Mouse (Mus musculus) embryonic facial prominence, embryonic 14.5 days (tissue): Measurements from ENCODE around the gene Rbpj. TPM values are rescaled to one million over a fixed set of nuclear protein-coding genes. Genes with fewer than 3 reads are reported as not detected.

Experiments
- ATAC-seq: fragments of 200-750 bp; cut with Nextera tagmentation; 2 replicates; pipeline ENCODE4 v1.8.0; 2017; ENCODE audit warnings: low read depth, moderate number of reproducible peaks, moderate TSS enrichment
- DNase-seq: peaks from one replicate; pipeline ENCODE4 v3.0.0-alpha.2; 2015; ENCODE audit warnings: low spot score
- H3K27ac ChIP-seq: fragments of 300-500 bp; sonication (generic); replicated peaks from 2 replicates; pipeline ENCODE4 v1.5.1; 2014; ENCODE audit warnings: low read depth, mild to moderate bottlenecking, low read length, moderate library complexity
- H3K27me3 ChIP-seq: fragments of 300-500 bp; sonication (generic); replicated peaks from 2 replicates; pipeline ENCODE4 v1.6.1; 2014; ENCODE audit warnings: low read length; ENCODE audit not compliant: control insufficient read depth, insufficient read depth
- H3K36me3 ChIP-seq: fragments of 300-500 bp; sonication (generic); 2 replicates; pipeline ENCODE4 v1.6.1; 2014; ENCODE audit warnings: low read length, mixed read lengths; ENCODE audit not compliant: control insufficient read depth, insufficient read depth
- H3K4me1 ChIP-seq: fragments of 300-500 bp; sonication (generic); 2 replicates; pipeline ENCODE4 v1.6.1; 2014; ENCODE audit warnings: antibody characterized with exemption, low read length; ENCODE audit not compliant: control insufficient read depth, insufficient read depth
- H3K4me2 ChIP-seq: fragments of 300-500 bp; sonication (generic); 2 replicates; pipeline ENCODE4 v1.6.1; 2014; ENCODE audit warnings: low read depth, mild to moderate bottlenecking, low read length, moderate library complexity, mixed read lengths
- H3K4me3 ChIP-seq: fragments of 300-500 bp; sonication (generic); 2 replicates; pipeline ENCODE4 v1.5.1; 2014; ENCODE audit warnings: low read depth, mild to moderate bottlenecking, low read length
- H3K9ac ChIP-seq: fragments of 300-500 bp; sonication (generic); 2 replicates; pipeline ENCODE4 v1.6.1; 2014; ENCODE audit warnings: low read depth, mild to moderate bottlenecking, low read length, moderate library complexity, mixed read lengths
- H3K9me3 ChIP-seq: fragments of 300-500 bp; sonication (generic); 2 replicates; pipeline ENCODE4 v1.6.1; 2016; ENCODE audit warnings: low read length; ENCODE audit not compliant: control insufficient read depth
- WGBS: fragments of 180-500 bp; shearing (Covaris S2); extraction: QIAGEN DNeasy Blood & Tissue Kit; methylation state at CpG from one replicate; pipeline ENCODE4 v1.1.7; 2014; 5-methylcytosine and 5-hydroxymethylcytosine counted together
- polyA plus RNA-seq: library from polyadenylated mRNA; unstranded; fragments of >200 nt; fragmentation: Nextera tagmentation; extraction: Ambion mirVana; gene quantifications from 2 replicates; pipeline ENCODE4 v1.2.1, GENCODE M21; 2014

Gene Rbpj
- polyA plus RNA-seq, 1 experiment from 2014 or later = 48.1 TPM

GRCm38 (mm10) chr5:53509465-53509864 is 43.5 kb downstream of the Rbpj start:
- no peaks in the 10 kb centered on the region for H3K27me3 ChIP-seq
- ATAC-seq (0 out of 2 replicates have a peak, but pooled peaks have one; percentile 44), DNase-seq (peak; percentile 65)
- no peaks in the 10 kb centered on the region for H3K36me3 ChIP-seq
- no peak overlapping the region for H3K9ac ChIP-seq
- H3K4me3 ChIP-seq = no peak overlapping the region
- peaks cover 8% of the 10 kb centered on the region; the same call in 1 of the 2 replicates for H3K4me1 ChIP-seq
- H3K9me3 ChIP-seq = no peaks in the 10 kb centered on the region
- 64% methylated on average over 10 of the region's 10 CpGs for WGBS
- no peak overlapping the region for H3K4me2 ChIP-seq
- H3K27ac ChIP-seq = no peak overlapping the region

- no peak overlapping the region for H3K4me3 ChIP-seq
- H3K27ac ChIP-seq = no peak overlapping the region
- DNase-seq = no peak
- WGBS = 91% methylated on average over 2 of the region's 2 CpGs
- no peaks in the 10 kb centered on the region for H3K9me3 ChIP-seq
- H3K4me2 ChIP-seq = no peak overlapping the region
- no peaks in the 10 kb centered on the region for H3K36me3 ChIP-seq
- no peak overlapping the region for H3K9ac ChIP-seq
- no peaks in the 10 kb centered on the region for H3K27me3 ChIP-seq
- ATAC-seq = no peak
- H3K4me1 ChIP-seq = peaks cover 8% of the 10 kb centered on the region; the same call in 1 of the 2 replicates
Observed at GRCm38 (mm10) chr5:53509927-53510326, 44.0 kb downstream of the Rbpj start.

- Histone ChIP-seq H3K36me3 (no peaks in the 10 kb centered on the region), H3K4me3 (no peak overlapping the region), H3K9me3 (no peaks in the 10 kb centered on the region), H3K27ac (no peak overlapping the region), H3K4me2 (no peak overlapping the region), H3K27me3 (no peaks in the 10 kb centered on the region), H3K4me1 (peaks cover 8% of the 10 kb centered on the region; the same call in 1 of the 2 replicates), H3K9ac (no peak overlapping the region)
- no peak for ATAC-seq
- WGBS = 82% methylated on average over 4 of the region's 4 CpGs
- no peak for DNase-seq
Observed at GRCm38 (mm10) chr5:53511426-53511825, 45.5 kb downstream of the Rbpj start.

- Histone ChIP-seq H3K9ac (no peak overlapping the region), H3K27me3 (no peaks in the 10 kb centered on the region), H3K9me3 (no peaks in the 10 kb centered on the region), H3K27ac (no peak overlapping the region), H3K4me1 (0 out of 2 replicates have a peak, but pooled peaks cover 14% of the 10 kb centered on the region), H3K4me2 (no peak overlapping the region), H3K4me3 (no peak overlapping the region), H3K36me3 (no peaks in the 10 kb centered on the region)
- ATAC-seq (no peak), DNase-seq (no peak)
- WGBS = 65% methylated on average over 4 of the region's 4 CpGs
Observed at GRCm38 (mm10) chr5:53514959-53515612, 49.1 kb downstream of the Rbpj start.

- H3K27ac ChIP-seq = no peak overlapping the region
- H3K4me1 ChIP-seq = 0 out of 2 replicates have a peak, but pooled peaks cover 14% of the 10 kb centered on the region
- H3K27me3 ChIP-seq = no peaks in the 10 kb centered on the region
- DNase-seq = no peak
- WGBS = 70% methylated on average over 2 of the region's 2 CpGs
- H3K4me3 ChIP-seq = no peak overlapping the region
- no peak overlapping the region for H3K4me2 ChIP-seq
- H3K36me3 ChIP-seq = no peaks in the 10 kb centered on the region
- H3K9me3 ChIP-seq = no peaks in the 10 kb centered on the region
- ATAC-seq = no peak
- no peak overlapping the region for H3K9ac ChIP-seq
Observed at GRCm38 (mm10) chr5:53516482-53516881, 50.5 kb downstream of the Rbpj start.

- DNase-seq (no peak), ATAC-seq (no peak)
- Histone ChIP-seq H3K9me3 (no peaks in the 10 kb centered on the region), H3K9ac (no peak overlapping the region), H3K4me2 (no peak overlapping the region), H3K4me3 (no peak overlapping the region), H3K36me3 (no peaks in the 10 kb centered on the region), H3K27me3 (no peaks in the 10 kb centered on the region), H3K4me1 (0 out of 2 replicates have a peak, but pooled peaks cover 16% of the 10 kb centered on the region), H3K27ac (no peak overlapping the region)
- WGBS = 61% methylated on average over 8 of the region's 8 CpGs
Observed at GRCm38 (mm10) chr5:53517802-53518201, 51.9 kb downstream of the Rbpj start.

GRCm38 (mm10) chr5:53519131-53519530 is 53.2 kb downstream of the Rbpj start:
- H3K36me3 ChIP-seq = no peaks in the 10 kb centered on the region
- H3K27ac ChIP-seq = no peak overlapping the region
- no peak overlapping the region for H3K4me3 ChIP-seq
- WGBS = 76% methylated on average over 4 of the region's 4 CpGs
- 0 out of 2 replicates have a peak, but pooled peaks cover 21% of the 10 kb centered on the region for H3K4me1 ChIP-seq
- no peak overlapping the region for H3K4me2 ChIP-seq
- ATAC-seq (no peak), DNase-seq (no peak)
- no peaks in the 10 kb centered on the region for H3K9me3 ChIP-seq
- no peak overlapping the region for H3K9ac ChIP-seq
- no peaks in the 10 kb centered on the region for H3K27me3 ChIP-seq

GRCm38 (mm10) chr5:53519998-53520577 is 54.1 kb downstream of the Rbpj start:
- DNase-seq (no peak), ATAC-seq (no peak)
- Histone ChIP-seq H3K4me1 (0 out of 2 replicates have a peak, but pooled peaks cover 21% of the 10 kb centered on the region), H3K36me3 (no peaks in the 10 kb centered on the region), H3K9me3 (no peaks in the 10 kb centered on the region), H3K4me3 (no peak overlapping the region), H3K9ac (no peak overlapping the region), H3K27me3 (no peaks in the 10 kb centered on the region), H3K4me2 (no peak overlapping the region), H3K27ac (no peak overlapping the region)
- 95% methylated on average over 10 of the region's 10 CpGs for WGBS
